Mouse (Mus musculus) retina, adult 2 months (tissue): ENCODE data around the gene Pard6b.
A peak's percentile ranks its signal among the peaks of the same experiment; 100 is the strongest.

Experiments
- DNase-seq: peaks from one replicate; pipeline ENCODE4 v3.0.0-alpha.2; 2012; ENCODE audit warnings: low read depth, low spot score

Gene Pard6b

DNA sequence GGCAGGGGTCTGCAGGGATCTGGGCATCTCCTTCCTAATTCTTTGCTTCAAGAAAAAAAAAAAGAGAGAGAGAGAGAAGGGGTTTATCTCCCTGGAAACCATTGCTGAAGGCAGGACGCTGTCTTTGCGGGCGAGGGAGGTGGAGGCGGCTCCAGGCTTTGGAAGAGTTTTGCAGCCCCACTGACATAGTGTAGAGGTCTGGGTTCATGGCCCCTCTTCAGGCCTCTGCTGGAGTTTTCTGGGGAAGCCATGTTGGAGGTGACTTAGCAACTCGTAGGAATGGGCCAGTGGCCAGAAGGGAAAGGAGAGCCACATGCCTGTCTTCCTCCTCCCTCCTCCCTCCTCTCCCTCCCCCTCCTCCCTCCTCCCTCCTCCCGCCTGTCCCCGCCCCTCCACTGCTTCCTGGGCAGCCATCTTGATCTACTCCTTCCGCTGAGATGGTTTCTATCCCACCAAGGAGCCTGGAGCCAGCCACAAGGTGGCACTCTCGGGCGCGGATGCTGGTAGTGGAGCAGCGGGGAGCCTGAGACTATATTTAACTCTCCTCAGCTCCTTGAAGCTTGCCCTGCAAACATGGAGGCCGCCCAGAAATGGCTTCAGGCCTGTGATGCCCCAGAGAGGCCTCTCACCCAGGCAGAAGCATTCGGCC is 47.5 kb downstream of the Pard6b start:
- peak; percentile 74 for DNase-seq

- DNase-seq, result no peak
Observed at GRCm38 (mm10) chr2:168130046-168130445, 49.2 kb downstream of the Pard6b start.

DNA sequence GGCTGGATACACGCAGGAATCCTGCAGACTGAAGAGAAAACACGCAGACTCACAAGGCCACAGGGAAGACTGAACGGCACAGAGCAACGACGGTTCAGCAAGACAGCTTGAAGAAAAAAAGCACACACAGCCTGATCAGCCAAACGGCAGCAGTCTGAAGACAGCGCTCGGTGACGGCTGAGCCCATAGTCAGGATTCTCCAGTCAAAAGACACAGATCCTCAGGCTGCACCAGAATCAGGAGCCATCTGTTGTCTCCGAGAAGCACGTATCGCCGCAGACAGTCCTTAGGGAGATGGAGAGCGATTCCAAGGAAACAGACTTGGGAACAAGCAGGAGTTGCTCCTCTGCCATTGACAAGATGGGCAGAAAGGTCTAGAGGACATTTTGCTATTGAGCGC is 56.4 kb downstream of the Pard6b start:
- DNase-seq, result no peak

DNA sequence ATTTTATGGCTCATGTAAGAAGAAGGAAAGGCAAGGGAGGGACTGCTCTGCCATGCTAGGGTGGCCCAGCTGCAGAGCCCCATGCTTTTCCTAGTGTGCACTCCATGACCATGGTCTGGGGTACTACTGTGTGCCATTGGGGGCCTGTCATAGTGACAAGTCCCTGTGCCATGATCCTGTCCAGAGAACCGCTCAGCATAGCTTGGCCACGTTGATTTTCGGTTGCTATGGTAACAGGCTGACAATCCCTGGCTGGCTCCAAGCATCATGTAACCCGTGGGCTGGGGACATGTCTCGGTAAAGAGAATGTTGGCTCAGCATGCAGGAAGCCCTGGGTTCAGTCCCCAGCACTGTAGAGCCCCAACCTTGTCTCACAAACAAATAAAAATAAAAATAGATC is 63.0 kb downstream of the Pard6b start:
- no peak for DNase-seq

- DNase-seq, result no peak
Observed at GRCm38 (mm10) chr2:168145437-168145836, 64.6 kb downstream of the Pard6b start.

DNA sequence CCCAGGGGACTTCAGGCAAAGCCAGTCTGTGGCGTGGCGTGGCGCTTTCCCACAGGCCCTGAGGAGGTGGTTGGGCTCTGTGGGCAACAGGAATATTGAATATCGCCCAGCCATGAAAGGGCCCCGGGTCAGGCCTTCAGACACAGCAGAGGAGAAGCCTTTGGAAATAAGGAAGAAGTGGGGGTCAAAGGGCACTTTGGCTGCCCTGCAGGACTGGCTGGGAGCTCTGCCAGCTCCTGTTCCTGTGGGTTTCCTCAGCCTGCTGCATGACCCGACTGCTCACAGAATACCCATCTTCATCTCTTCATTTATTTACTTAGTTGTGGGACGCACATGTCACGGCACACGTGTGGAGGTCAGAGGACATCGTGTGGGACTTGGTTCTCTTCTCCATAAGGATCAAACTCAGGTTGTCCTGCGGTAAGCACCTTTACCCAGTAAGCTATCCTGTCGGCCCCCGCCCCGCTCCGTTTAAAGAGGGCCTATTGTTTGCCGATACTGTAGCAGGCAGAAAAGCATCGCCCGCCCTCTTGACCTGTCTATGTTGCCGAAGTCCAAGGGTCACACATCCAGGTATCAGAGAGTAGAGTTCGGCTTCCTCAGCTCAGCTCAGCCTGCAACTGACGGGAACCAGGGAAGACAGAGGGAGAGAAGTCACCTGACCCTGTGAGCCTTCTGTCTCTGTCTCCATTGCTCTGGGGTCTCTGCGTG is 67.1 kb downstream of the Pard6b start:
- DNase-seq, result no peak

DNA sequence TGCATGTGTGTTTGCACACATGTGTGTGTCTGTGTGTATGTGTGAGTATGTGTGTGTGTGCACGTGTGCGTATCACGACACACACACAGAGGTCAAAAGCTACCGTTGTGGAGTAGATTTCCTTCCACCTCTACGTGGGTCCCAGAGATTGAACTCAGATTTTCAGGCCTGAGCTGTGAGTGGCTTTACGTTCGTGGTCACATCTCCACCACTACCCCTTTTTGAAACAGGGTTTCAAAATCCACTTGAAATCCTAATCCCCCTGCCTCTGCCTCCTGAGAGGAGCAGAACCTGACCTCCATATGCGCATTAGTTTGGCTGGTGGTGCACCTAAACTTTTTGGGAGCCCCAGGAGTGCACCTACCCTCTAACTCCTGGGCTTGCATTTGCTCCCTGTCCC is 68.4 kb downstream of the Pard6b start:
- DNase-seq, result no peak
